In the genomic region with DNA sequence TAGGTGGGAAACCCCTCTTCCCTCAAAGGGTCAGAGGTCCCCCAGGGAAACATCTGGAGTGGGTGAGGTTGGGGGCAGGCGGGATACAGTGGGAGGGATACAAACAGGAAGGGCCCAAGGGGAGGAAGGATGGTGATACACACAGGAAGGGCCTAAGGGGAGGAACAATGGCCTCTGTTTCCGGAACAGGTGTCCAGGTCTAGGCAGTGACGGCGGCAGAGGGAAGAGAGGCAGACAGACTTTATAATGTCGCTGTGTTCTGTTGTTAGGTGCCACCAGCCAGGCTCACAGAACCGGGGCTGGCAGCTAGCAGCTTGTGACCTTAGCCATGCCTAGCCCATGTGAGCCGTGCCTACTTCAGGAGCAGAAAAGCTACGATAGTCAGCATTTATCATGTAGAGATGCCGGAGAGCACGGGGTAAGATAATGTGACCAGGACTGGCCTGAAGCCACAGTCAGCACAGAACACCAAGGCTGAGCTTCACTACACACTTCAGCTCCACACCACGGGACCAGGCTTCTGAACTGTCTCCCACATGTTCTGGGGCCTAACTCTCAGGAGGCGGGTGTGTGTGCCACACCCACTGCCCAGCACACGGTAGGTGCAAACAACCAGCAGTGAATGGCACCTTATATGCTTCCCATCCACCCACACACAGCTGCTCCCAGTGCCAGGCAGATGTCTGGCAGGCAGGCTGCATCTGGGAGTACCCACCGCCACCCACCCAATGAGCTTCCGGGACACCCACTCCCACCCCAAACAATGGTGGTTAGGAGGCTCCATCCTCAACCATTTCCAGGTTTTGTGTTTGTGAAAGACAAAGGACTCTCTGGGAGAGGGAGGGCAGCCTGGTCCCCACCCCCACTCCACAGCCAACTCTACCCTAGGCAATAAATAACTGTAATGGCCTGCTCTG, we compare ENCODE assay signal across 8 mouse cellular contexts. TPM values are rescaled to one million over a fixed set of nuclear protein-coding genes. Genes with fewer than 3 reads are reported as not detected.
DNase-seq lines count a peak whose midpoint lies in the region; ATAC-seq and TF ChIP-seq lines count a peak whose summit lies in the region.

No protein-coding gene starts in this region.

- no peak overlapping the region for H3K9ac ChIP-seq in liver, adult 2 months (ENCODE audit: low read depth, low read length)
- peak overlapping the region; percentile 8; the same call in 1 of the 2 replicates for H3K9ac ChIP-seq in limb, embryonic 14.5 days (ENCODE audit: low read depth, low read length, severe bottlenecking)

- H3K4me2 ChIP-seq in limb, embryonic 14.5 days (replicated peaks; ENCODE audit: low read depth, low read length, severe bottlenecking): no peak overlapping the region; the same call in 1 of the 2 replicates

- no peaks in the 10 kb centered on the region for H3K27me3 ChIP-seq in liver, adult 2 months (ENCODE audit: control insufficient read depth, insufficient read depth, low read length)
- no peaks in the 10 kb centered on the region for H3K27me3 ChIP-seq in limb, embryonic 14.5 days (ENCODE audit: control insufficient read depth, insufficient read depth, low read length)
- H3K27me3 ChIP-seq in splenic B cell, adult 2 months (ENCODE audit: control insufficient read depth, insufficient read depth, low read length, poor library complexity, severe bottlenecking): no peaks in the 10 kb centered on the region

- no peak for DNase-seq in liver, adult 2 months (ENCODE audit: extremely low read depth, low read depth, low spot score)
- DNase-seq in liver (no peak), MN1 (ENCODE audit: low spot score) (no peak)
- DNase-seq in embryo, embryonic 10 days (ENCODE audit: low spot score): peak; percentile 36
- DNase-seq in heart, postnatal 4 days: peak; percentile 52
- DNase-seq in limb, embryonic 14.5 days (ENCODE audit: low spot score): no peak
- DNase-seq in splenic B cell, adult 2 months (ENCODE audit: low read depth, low spot score): peak; percentile 55
- no peak for DNase-seq in layer of hippocampus, postnatal 36 days

- TF ChIP-seq CTCF in liver, adult 2 months (IDR thresholded peaks at IDR 0.05; ENCODE audit: low read depth, low read length): no peak

- H3K79me2 ChIP-seq in liver, adult 2 months (ENCODE audit: control insufficient read depth, insufficient read depth, low read length): peaks cover 6% of the 10 kb centered on the region; the same call in 1 of the 2 replicates

- ATAC-seq in limb, embryonic 14.5 days (ENCODE audit: low FRiP score, low read depth): no peak

- 78% methylated on average over 15 of the region's 15 CpGs for WGBS in liver, adult 2 months
- 57% methylated on average over 15 of the region's 15 CpGs for WGBS in limb, embryonic 14.5 days

- no peak for TF ChIP-seq POLR2A in liver, adult 2 months (IDR thresholded peaks at IDR 0.05; ENCODE audit: extremely low read depth, insufficient read depth, low read length)
- TF ChIP-seq POLR2A in limb, embryonic 14.5 days (IDR thresholded peaks at IDR 0.05; ENCODE audit: borderline replicate concordance, extremely low read depth, insufficient read depth, insufficient read length): no peak

- H3K36me3 ChIP-seq in liver, adult 2 months (ENCODE audit: control insufficient read depth, insufficient read depth, low read length): no peaks in the 10 kb centered on the region
- peaks cover 35% of the 10 kb centered on the region for H3K36me3 ChIP-seq in limb, embryonic 14.5 days (ENCODE audit: control insufficient read depth, insufficient read depth, low read length)
- no peaks in the 10 kb centered on the region; the same call in 1 of the 2 replicates for H3K36me3 ChIP-seq in splenic B cell, adult 2 months (ENCODE audit: control insufficient read depth, insufficient read depth, low read length, poor library complexity, severe bottlenecking)

- peak overlapping the region; percentile 38; the same call in 1 of the 2 replicates for H3K27ac ChIP-seq in liver, adult 2 months (replicated peaks; ENCODE audit: insufficient read depth, low read depth, low read length)
- 0 out of 2 replicates have a peak overlapping the region, but pooled peaks have one; percentile 34 for H3K27ac ChIP-seq in limb, embryonic 14.5 days (replicated peaks; ENCODE audit: low read depth, low read length)

- H3K4me3 ChIP-seq in liver, adult 2 months (ENCODE audit: insufficient read depth, low read depth, low read length): no peak overlapping the region
- no peak overlapping the region for H3K4me3 ChIP-seq in limb, embryonic 14.5 days (replicated peaks; ENCODE audit: low read length)

- H3K9me3 ChIP-seq in limb, embryonic 14.5 days (ENCODE audit: control insufficient read depth, low read length): no peaks in the 10 kb centered on the region

- H3K4me1 ChIP-seq in liver, adult 2 months (ENCODE audit: control insufficient read depth, insufficient read depth, low read length): peaks cover 2% of the 10 kb centered on the region; the same call in 1 of the 2 replicates
- peaks cover 21% of the 10 kb centered on the region for H3K4me1 ChIP-seq in limb, embryonic 14.5 days (ENCODE audit: control insufficient read depth, insufficient read depth, low read length)

RNA-seq across cellular contexts. Expression of a gene that starts 3.6 kb away (rescaled TPM):
- total RNA-seq in liver, adult 2 months (2014; rRNA removed): 1.6 and 2.4 TPM in 2 replicates
- 5.7 and 6.4 TPM in 2 replicates for polyA plus RNA-seq in liver, adult 2 months (2012; rRNA removed)
- 10 to 100 TPM; 41.3 to 44.4 TPM for total RNA-seq in heart, postnatal 4 days (2021)
- polyA plus RNA-seq in limb, embryonic 14.5 days (2012; rRNA removed): 22.9 and 27.2 TPM in 2 replicates
- polyA plus RNA-seq in limb, embryonic 14.5 days (2014; fragmentation: Nextera tagmentation; extraction: Ambion mirVana): 28.4 and 33.1 TPM in 2 replicates
- total RNA-seq in layer of hippocampus, postnatal 36 days (2021): 10 to 100 TPM; 12.4 to 12.6 TPM

RNA-seq across cellular contexts. Expression of a gene that starts 3.7 kb away (rescaled TPM):
- total RNA-seq in liver, adult 2 months (2014; rRNA removed): 1.3 and 1.7 TPM in 2 replicates
- polyA plus RNA-seq in liver, adult 2 months (2012; rRNA removed): 10.3 and 10.9 TPM in 2 replicates
- total RNA-seq in heart, postnatal 4 days (2021): 1 to 10 TPM; 1.3 to 2.0 TPM
- 13.0 and 15.0 TPM in 2 replicates for polyA plus RNA-seq in limb, embryonic 14.5 days (2012; rRNA removed)
- polyA plus RNA-seq in limb, embryonic 14.5 days (2014; fragmentation: Nextera tagmentation; extraction: Ambion mirVana): 4.2 and 4.5 TPM in 2 replicates
- 1 to 10 TPM; 1.5 to 1.9 TPM for total RNA-seq in layer of hippocampus, postnatal 36 days (2021)

RNA-seq across cellular contexts. Expression of a gene that starts 11.3 kb away (rescaled TPM):
- 8.9 and 10.3 TPM in 2 replicates for total RNA-seq in liver, adult 2 months (2014; rRNA removed)
- 44.9 and 46.6 TPM in 2 replicates for polyA plus RNA-seq in liver, adult 2 months (2012; rRNA removed)
- total RNA-seq in heart, postnatal 4 days (2021): 10 to 100 TPM; 24.3 to 27.4 TPM
- polyA plus RNA-seq in limb, embryonic 14.5 days (2012; rRNA removed): 49.3 and 57.9 TPM in 2 replicates
- polyA plus RNA-seq in limb, embryonic 14.5 days (2014; fragmentation: Nextera tagmentation; extraction: Ambion mirVana): 57.4 and 59.7 TPM in 2 replicates
- total RNA-seq in layer of hippocampus, postnatal 36 days (2021): 10 to 100 TPM; 60.0 to 62.6 TPM

RNA-seq across cellular contexts. Expression of a gene that starts 27.5 kb away (rescaled TPM):
- total RNA-seq in liver, adult 2 months (2014; rRNA removed): 26.4 and 29.4 TPM in 2 replicates
- 31.4 and 33.8 TPM in 2 replicates for polyA plus RNA-seq in liver, adult 2 months (2012; rRNA removed)
- 10 to 100 TPM; 41.4 to 42.4 TPM for total RNA-seq in heart, postnatal 4 days (2021)
- polyA plus RNA-seq in limb, embryonic 14.5 days (2012; rRNA removed): 77.9 and 89.0 TPM in 2 replicates
- 165 and 176 TPM in 2 replicates for polyA plus RNA-seq in limb, embryonic 14.5 days (2014; fragmentation: Nextera tagmentation; extraction: Ambion mirVana)
- 10 to 100 TPM; 41.8 to 45.5 TPM for total RNA-seq in layer of hippocampus, postnatal 36 days (2021)

RNA-seq across cellular contexts. Expression of a gene that starts 40.4 kb away (rescaled TPM):
- total RNA-seq in liver, adult 2 months (2014; rRNA removed): 96.9 and 104 TPM in 2 replicates
- 103 and 105 TPM in 2 replicates for polyA plus RNA-seq in liver, adult 2 months (2012; rRNA removed)
- total RNA-seq in heart, postnatal 4 days (2021): 100 to 1,000 TPM; 366 to 372 TPM
- 465 and 516 TPM in 2 replicates for polyA plus RNA-seq in limb, embryonic 14.5 days (2012; rRNA removed)
- polyA plus RNA-seq in limb, embryonic 14.5 days (2014; fragmentation: Nextera tagmentation; extraction: Ambion mirVana): 480 and 522 TPM in 2 replicates
- total RNA-seq in layer of hippocampus, postnatal 36 days (2021): 100 to 1,000 TPM; 147 to 154 TPM

Comparison
In these comparisons a context has a peak if more than half of its experiments do, and no peak if none do; other contexts are left out.
1. DNase-seq: peak in embryo, embryonic 10 days (single experiment), heart, postnatal 4 days (single experiment) and splenic B cell, adult 2 months (single experiment); none in liver, adult 2 months (single experiment), liver (single experiment), limb, embryonic 14.5 days (single experiment), layer of hippocampus, postnatal 36 days (0 of 2) and MN1 (single experiment).